Comparison of ENCODE assay signal across 17 mouse cellular contexts in the genomic region with DNA sequence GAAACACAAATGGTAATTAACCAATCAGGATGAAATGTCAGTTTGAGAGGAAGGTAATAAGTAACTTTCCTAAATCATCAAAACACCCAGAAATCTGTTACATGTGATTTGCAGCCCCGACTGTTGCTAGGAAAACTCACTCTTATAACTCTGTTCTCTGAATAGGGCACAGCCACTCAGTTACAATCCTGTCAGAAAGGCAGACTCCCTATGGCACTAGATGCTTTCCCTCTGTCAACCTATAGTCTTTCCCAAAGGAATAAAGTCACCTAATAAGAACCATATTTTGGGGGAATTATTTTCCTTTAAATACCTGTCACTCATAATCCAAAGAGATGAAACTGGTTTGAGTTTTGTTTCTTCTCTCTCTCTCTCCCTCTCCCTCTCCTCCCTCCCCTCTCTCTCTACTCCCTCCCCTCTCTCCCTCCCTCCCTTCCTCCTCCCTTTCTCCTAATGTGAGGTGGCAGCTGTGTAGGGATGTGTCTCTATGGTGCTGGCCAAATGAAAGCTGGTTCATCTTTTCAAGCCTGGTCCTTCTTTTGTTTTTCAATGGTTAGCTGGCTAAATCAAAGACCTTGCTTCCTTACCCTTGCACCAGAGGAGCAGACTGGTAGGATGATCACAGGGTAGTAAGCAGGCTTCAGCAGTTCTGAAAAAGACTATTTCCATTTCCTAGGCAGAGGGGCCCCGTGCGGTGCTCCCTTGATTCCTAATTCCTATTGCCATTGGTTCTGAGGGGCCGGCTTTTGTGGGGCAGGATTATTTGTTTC.
DNase-seq lines count a peak whose midpoint lies in the region; ATAC-seq and TF ChIP-seq lines count a peak whose summit lies in the region.
"Had no signal": no experiment of that assay in that cellular context is flagged by ENCODE, and none has a peak within 500 bp of the region (broad histone marks: within the 10 kb centered on the region; RNA-seq: fewer than 3 reads in every experiment).

No protein-coding gene starts in this region.

- H3K27ac ChIP-seq in forebrain, embryonic 10.5 days, result peak overlapping the region; percentile 56; the same call in 1 of the 2 replicates
- 0 out of 2 replicates have a peak overlapping the region, but pooled peaks have one; percentile 55 for H3K27ac ChIP-seq in hindbrain, embryonic 12.5 days
- peak overlapping the region; percentile 37 for H3K27ac ChIP-seq in midbrain, embryonic 15.5 days
- H3K27ac ChIP-seq in stomach, postnatal 0 days (replicated peaks), result no peak overlapping the region
- H3K27ac ChIP-seq in kidney, embryonic 14.5 days (ENCODE audit: low read depth, low read length), result no peak overlapping the region
- H3K27ac ChIP-seq: embryonic facial prominence, embryonic 12.5 days; heart, embryonic 13.5 days; liver, embryonic 14.5 days had no signal

- peak overlapping the region; percentile 7; the same call in 1 of the 2 replicates for H3K4me3 ChIP-seq in forebrain, embryonic 10.5 days
- H3K4me3 ChIP-seq in hindbrain, embryonic 12.5 days, result no peak overlapping the region
- H3K4me3 ChIP-seq in midbrain, embryonic 15.5 days, result no peak overlapping the region
- no peak overlapping the region for H3K4me3 ChIP-seq in stomach, postnatal 0 days (ENCODE audit: low read depth, low read length)
- no peak overlapping the region for H3K4me3 ChIP-seq in kidney, embryonic 14.5 days (ENCODE audit: low read length)
- H3K4me3 ChIP-seq: embryonic facial prominence, embryonic 12.5 days; heart, embryonic 13.5 days had no signal

- no peaks in the 10 kb centered on the region for H3K36me3 ChIP-seq in forebrain, embryonic 10.5 days (replicated peaks)
- no peaks in the 10 kb centered on the region for H3K36me3 ChIP-seq in hindbrain, embryonic 12.5 days
- no peaks in the 10 kb centered on the region for H3K36me3 ChIP-seq in midbrain, embryonic 15.5 days (replicated peaks)
- no peaks in the 10 kb centered on the region for H3K36me3 ChIP-seq in stomach, postnatal 0 days (ENCODE audit: control insufficient read depth, insufficient read depth, low read length)
- H3K36me3 ChIP-seq in kidney, embryonic 14.5 days (ENCODE audit: control insufficient read depth, insufficient read depth, low read length), result no peaks in the 10 kb centered on the region
- H3K36me3 ChIP-seq: embryonic facial prominence, embryonic 12.5 days; heart, embryonic 13.5 days had no signal

- peak overlapping the region; percentile 25 for H3K4me2 ChIP-seq in hindbrain, embryonic 12.5 days (replicated peaks)
- H3K4me2 ChIP-seq in midbrain, embryonic 15.5 days, result peak overlapping the region; percentile 19; the same call in 1 of the 2 replicates
- no peak overlapping the region for H3K4me2 ChIP-seq in stomach, postnatal 0 days (replicated peaks; ENCODE audit: low read depth)
- no peak overlapping the region for H3K4me2 ChIP-seq in kidney, embryonic 14.5 days (replicated peaks; ENCODE audit: low read depth, low read length)
- H3K4me2 ChIP-seq: embryonic facial prominence, embryonic 12.5 days; heart, embryonic 13.5 days had no signal

- H3K4me1 ChIP-seq in forebrain, embryonic 10.5 days, result peaks cover 34% of the 10 kb centered on the region
- H3K4me1 ChIP-seq in hindbrain, embryonic 12.5 days, result peaks cover 7% of the 10 kb centered on the region
- H3K4me1 ChIP-seq in midbrain, embryonic 15.5 days, result peaks cover 10% of the 10 kb centered on the region
- no peaks in the 10 kb centered on the region for H3K4me1 ChIP-seq in stomach, postnatal 0 days (replicated peaks; ENCODE audit: control insufficient read depth, insufficient read depth)
- no peaks in the 10 kb centered on the region for H3K4me1 ChIP-seq in kidney, embryonic 14.5 days (ENCODE audit: control insufficient read depth, insufficient read depth, low read length)
- H3K4me1 ChIP-seq: embryonic facial prominence, embryonic 12.5 days; heart, embryonic 13.5 days had no signal

- no peak for TF ChIP-seq CTCF in stomach, postnatal 0 days (IDR thresholded peaks at IDR 0.05; ENCODE audit: low read depth)

- H3K9ac ChIP-seq in hindbrain, embryonic 12.5 days, result no peak overlapping the region
- H3K9ac ChIP-seq in midbrain, embryonic 15.5 days, result no peak overlapping the region
- no peak overlapping the region for H3K9ac ChIP-seq in stomach, postnatal 0 days (ENCODE audit: low read length)
- H3K9ac ChIP-seq in kidney, embryonic 14.5 days (ENCODE audit: low read depth, low read length), result no peak overlapping the region
- H3K9ac ChIP-seq: embryonic facial prominence, embryonic 12.5 days; heart, embryonic 13.5 days; liver, embryonic 14.5 days had no signal

- no peak for TF ChIP-seq EP300 in stomach, postnatal 0 days (optimal IDR thresholded peaks at IDR 0.05)

- ATAC-seq in hindbrain, embryonic 12.5 days (ENCODE audit: low FRiP score), result peak; percentile 85
- peak; percentile 89 for ATAC-seq in midbrain, embryonic 15.5 days (replicated peaks)
- no peak for ATAC-seq in stomach, postnatal 0 days (ENCODE audit: low FRiP score, low TSS enrichment)
- no peak for ATAC-seq in kidney, embryonic 14.5 days (ENCODE audit: low FRiP score, low TSS enrichment)
- ATAC-seq: activated CD4-positive, CD25-positive, alpha-beta regulatory T cell, adult 4 months had no signal

- H3K27me3 ChIP-seq in forebrain, embryonic 10.5 days (ENCODE audit: poor library complexity, severe bottlenecking), result no peaks in the 10 kb centered on the region
- no peaks in the 10 kb centered on the region for H3K27me3 ChIP-seq in hindbrain, embryonic 12.5 days
- H3K27me3 ChIP-seq in midbrain, embryonic 15.5 days (replicated peaks), result no peaks in the 10 kb centered on the region
- H3K27me3 ChIP-seq in stomach, postnatal 0 days (ENCODE audit: control insufficient read depth, insufficient read depth, low read length), result no peaks in the 10 kb centered on the region
- no peaks in the 10 kb centered on the region for H3K27me3 ChIP-seq in kidney, embryonic 14.5 days (ENCODE audit: control insufficient read depth, insufficient read depth, low read length)
- H3K27me3 ChIP-seq: embryonic facial prominence, embryonic 12.5 days; heart, embryonic 13.5 days had no signal

- 11% methylated on average over 4 of the region's 4 CpGs for WGBS in forebrain, embryonic 10.5 days
- 14% methylated on average over 4 of the region's 4 CpGs for WGBS in hindbrain, embryonic 12.5 days
- WGBS in midbrain, embryonic 15.5 days, result 6% methylated on average over 4 of the region's 4 CpGs
- 47% methylated on average over 4 of the region's 4 CpGs for WGBS in stomach, postnatal 0 days
- WGBS in kidney, embryonic 14.5 days, result 29% methylated on average over 4 of the region's 4 CpGs

- H3K9me3 ChIP-seq in forebrain, embryonic 10.5 days, result no peaks in the 10 kb centered on the region
- H3K9me3 ChIP-seq in hindbrain, embryonic 12.5 days (replicated peaks), result no peaks in the 10 kb centered on the region
- H3K9me3 ChIP-seq in midbrain, embryonic 15.5 days, result no peaks in the 10 kb centered on the region
- H3K9me3 ChIP-seq in stomach, postnatal 0 days (ENCODE audit: control insufficient read depth, low read length), result no peaks in the 10 kb centered on the region
- no peaks in the 10 kb centered on the region for H3K9me3 ChIP-seq in kidney, embryonic 14.5 days (ENCODE audit: control insufficient read depth, low read length)
- H3K9me3 ChIP-seq: embryonic facial prominence, embryonic 12.5 days; heart, embryonic 13.5 days had no signal

- DNase-seq in embryo, embryonic 9.5 days (ENCODE audit: extremely low spot score), result peak; percentile 16
- peak; percentile 37 for DNase-seq in forebrain, embryonic 10.5 days (ENCODE audit: extremely low spot score, low spot score)
- DNase-seq in stomach, postnatal 0 days (ENCODE audit: low spot score), result no peak
- DNase-seq in right cerebral cortex, adult 18-20 months, result no peak
- DNase-seq in heart, adult 18-20 months, result no peak
- DNase-seq: cerebellum, adult 18-20 months; gastrocnemius, postnatal 14 days; kidney, postnatal 10 days; layer of hippocampus, postnatal 36 days; thymus, postnatal 4 days had no signal

Comparison
In these comparisons a context has a peak if more than half of its experiments do, and no peak if none do; other contexts are left out.
1. DNase-seq: peak in embryo, embryonic 9.5 days (single experiment) and forebrain, embryonic 10.5 days (single experiment); none in stomach, postnatal 0 days (single experiment), right cerebral cortex, adult 18-20 months (single experiment) and heart, adult 18-20 months (0 of 2).
2. H3K27ac ChIP-seq: peak in forebrain, embryonic 10.5 days (single experiment), hindbrain, embryonic 12.5 days (single experiment) and midbrain, embryonic 15.5 days (single experiment); none in stomach, postnatal 0 days (single experiment) and kidney, embryonic 14.5 days (single experiment).
3. ATAC-seq: peak in hindbrain, embryonic 12.5 days (single experiment) and midbrain, embryonic 15.5 days (single experiment); none in stomach, postnatal 0 days (single experiment) and kidney, embryonic 14.5 days (single experiment).
4. H3K4me2 ChIP-seq: peak in hindbrain, embryonic 12.5 days (single experiment) and midbrain, embryonic 15.5 days (single experiment); none in stomach, postnatal 0 days (single experiment) and kidney, embryonic 14.5 days (single experiment).